Mouse (Mus musculus) limb, embryonic 11.5 days (tissue): ENCODE measurements around the gene Scgb1b7. TPM values are rescaled to one million over a fixed set of nuclear protein-coding genes. Genes with fewer than 3 reads are reported as not detected.
"Not testable (repeated sequence)": the region's sequence is repeated elsewhere in the genome, so short reads cannot be mapped to it uniquely, and the experiment has no call there.

Experiments
- ATAC-seq: fragments of 200-750 bp; cut with Nextera tagmentation; 2 replicates; pipeline ENCODE4 v1.8.0; 2017; ENCODE audit warnings: low read depth; ENCODE audit not compliant: insufficient number of reproducible peaks, low FRiP score, low TSS enrichment
- DNase-seq: peaks from one replicate; pipeline ENCODE4 v3.0.0-alpha.2; 2015; ENCODE audit warnings: low spot score
- H3K27ac ChIP-seq: fragments of 300-500 bp; sonication (generic); replicated peaks from 2 replicates; pipeline ENCODE4 v1.5.1; 2014; ENCODE audit warnings: low read depth, mild to moderate bottlenecking, low read length
- H3K27me3 ChIP-seq: fragments of 300-500 bp; sonication (generic); 2 replicates; pipeline ENCODE4 v1.6.1; 2014; ENCODE audit warnings: mild to moderate bottlenecking, low read length, mixed read lengths; ENCODE audit not compliant: control insufficient read depth, insufficient read depth
- H3K36me3 ChIP-seq: fragments of 300-500 bp; sonication (generic); 2 replicates; pipeline ENCODE4 v1.6.1; 2014; ENCODE audit warnings: mild to moderate bottlenecking, low read length, moderate library complexity, mixed read lengths; ENCODE audit not compliant: control insufficient read depth, insufficient read depth
- H3K4me1 ChIP-seq: fragments of 300-500 bp; sonication (generic); 2 replicates; pipeline ENCODE4 v1.6.1; 2014; ENCODE audit warnings: low read length, mixed read lengths; ENCODE audit not compliant: control insufficient read depth, insufficient read depth
- H3K4me2 ChIP-seq: fragments of 300-500 bp; sonication (generic); 2 replicates; pipeline ENCODE4 v1.6.1; 2014; ENCODE audit warnings: low read depth, mild to moderate bottlenecking, moderate library complexity; ENCODE audit not compliant: severe bottlenecking
- H3K4me3 ChIP-seq: fragments of 300-500 bp; sonication (generic); 2 replicates; pipeline ENCODE4 v1.5.1; 2014; ENCODE audit warnings: low read depth, low read length
- H3K9ac ChIP-seq: fragments of 300-500 bp; sonication (generic); 2 replicates; pipeline ENCODE4 v1.6.1; 2014; ENCODE audit warnings: mild to moderate bottlenecking, low read length
- H3K9me3 ChIP-seq: fragments of 300-500 bp; sonication (generic); 2 replicates; pipeline ENCODE4 v1.6.1; 2016; ENCODE audit warnings: low read length; ENCODE audit not compliant: control insufficient read depth
- WGBS: fragments of 180-500 bp; shearing (Covaris S2); extraction: QIAGEN DNeasy Blood & Tissue Kit; methylation state at CpG from one replicate; pipeline ENCODE4 v1.1.7; 2014; 5-methylcytosine and 5-hydroxymethylcytosine counted together
- polyA plus RNA-seq: library from polyadenylated mRNA; unstranded; fragments of >200 nt; fragmentation: Nextera tagmentation; extraction: Ambion mirVana; gene quantifications from 2 replicates; pipeline ENCODE4 v1.2.1, GENCODE M21; 2014

Scgb1b7 gene
- polyA plus RNA-seq: not detected in 2 replicates

DNA sequence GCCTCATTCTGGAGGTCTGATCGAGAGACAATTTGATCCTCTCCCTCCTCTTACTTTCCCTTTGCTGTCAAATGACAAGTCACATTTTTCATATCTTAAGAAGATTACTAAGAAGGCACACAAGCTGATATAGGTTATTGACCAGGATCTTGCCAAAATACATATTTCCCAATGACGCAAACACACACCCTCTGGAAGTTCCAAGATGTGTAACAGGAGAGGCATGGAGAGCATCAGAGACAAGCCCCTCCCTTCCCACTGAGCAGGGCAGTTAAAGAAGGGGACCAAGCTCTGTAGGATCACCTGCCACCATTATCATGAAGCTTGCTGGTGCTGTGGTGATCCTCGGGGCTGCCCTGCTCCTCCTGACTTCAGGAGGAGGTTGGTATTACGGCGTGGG lies at the start of gene Scgb1b7:
Gene Scgb1b7, plus strand, starts transcription at position 301 of the 400 bp plus-strand sequence.
- not testable (repeated sequence) for H3K4me1 ChIP-seq, H3K9ac ChIP-seq, H3K9me3 ChIP-seq, H3K27me3 ChIP-seq, DNase-seq, ATAC-seq, H3K4me3 ChIP-seq, H3K27ac ChIP-seq, H3K4me2 ChIP-seq, H3K36me3 ChIP-seq
- 96% methylated on average over 3 of the region's 5 CpGs for WGBS

DNA sequence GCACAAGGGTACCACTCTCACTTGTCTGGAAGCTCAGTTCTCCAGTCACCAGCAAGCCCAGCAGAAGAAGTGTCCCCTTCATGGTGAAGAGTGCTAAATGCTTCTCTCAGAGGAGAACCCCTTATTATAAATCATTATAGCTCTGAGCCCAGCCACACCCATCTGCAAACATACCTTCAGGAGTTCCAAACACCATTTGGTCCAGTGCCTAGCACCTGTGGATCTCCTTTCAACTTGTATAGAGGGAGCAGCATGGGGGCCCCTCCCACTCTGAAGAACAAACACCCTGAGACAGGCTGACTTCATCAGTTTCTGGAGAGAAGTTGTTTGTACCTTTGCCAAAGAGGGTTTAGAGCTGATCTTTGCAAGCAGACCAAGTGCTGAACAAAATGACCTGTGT lies 6.8 kb upstream of the Scgb1b7 start, which contains the start of gene Scgb2b7:
Gene Scgb2b7, minus strand, starts transcription at position 101 of the 400 bp plus-strand sequence.
- H3K4me3 ChIP-seq, ATAC-seq, H3K4me1 ChIP-seq, H3K9ac ChIP-seq, H3K27ac ChIP-seq, DNase-seq, H3K4me2 ChIP-seq, H3K9me3 ChIP-seq, H3K27me3 ChIP-seq, H3K36me3 ChIP-seq: not testable (repeated sequence)

Other genes starting within 250 kb of the Scgb1b7 start
- not detected in 2 replicates for gene Scgb2b7, start 6.9 kb upstream of the Scgb1b7 start, polyA plus RNA-seq